Mouse (Mus musculus) erythroid progenitor cell, adult 5-6 weeks (primary cell): Measurements from ENCODE around the gene Gm5269. TPM values are rescaled to one million over a fixed set of nuclear protein-coding genes. Genes with fewer than 3 reads are reported as not detected.

Experiments used
- total RNA-seq, 2 experiments: library from RNA; stranded (forward) in 1 of 2; stranded (reverse) in 1 of 2; fragments of 150-400 nt in 1 of 2; fragments of 186-747, 209-891 nt in 1 of 2; gene quantifications; 2 replicates each; pipeline versions ENCODE4 v1.2.3 to v1.2.4; 2015 to 2017; ENCODE audit warnings: low replicate concordance in 2 of 2

Gene Gm5269
- total RNA-seq, 2 experiments from 2014 or later, result not detected

Other genes with a start within 250 kb of the Gm5269 start
- gene Wdr75, start 95.1 kb downstream of the Gm5269 start, total RNA-seq (2015; ENCODE audit: low replicate concordance), result 27.8 and 53.2 TPM in 2 replicates
- 8.8 and 15.7 TPM in 2 replicates for gene Wdr75, start 95.1 kb downstream of the Gm5269 start, total RNA-seq (2017; ENCODE audit: low replicate concordance)
- gene Slc40a1, start 36.2 kb upstream of the Gm5269 start, total RNA-seq (2015; ENCODE audit: low replicate concordance), result 172 and 187 TPM in 2 replicates
- 169 and 187 TPM in 2 replicates for gene Slc40a1, start 36.2 kb upstream of the Gm5269 start, total RNA-seq (2017; ENCODE audit: low replicate concordance)
- not detected in 2 replicates for gene Dnah7b, start 176.0 kb upstream of the Gm5269 start, total RNA-seq (2015; ENCODE audit: low replicate concordance)
- gene Dnah7b, start 176.0 kb upstream of the Gm5269 start, total RNA-seq (2017; ENCODE audit: low replicate concordance), result not detected in 2 replicates